ENCODE assay signal across 9 mouse cellular contexts in the genomic region with DNA sequence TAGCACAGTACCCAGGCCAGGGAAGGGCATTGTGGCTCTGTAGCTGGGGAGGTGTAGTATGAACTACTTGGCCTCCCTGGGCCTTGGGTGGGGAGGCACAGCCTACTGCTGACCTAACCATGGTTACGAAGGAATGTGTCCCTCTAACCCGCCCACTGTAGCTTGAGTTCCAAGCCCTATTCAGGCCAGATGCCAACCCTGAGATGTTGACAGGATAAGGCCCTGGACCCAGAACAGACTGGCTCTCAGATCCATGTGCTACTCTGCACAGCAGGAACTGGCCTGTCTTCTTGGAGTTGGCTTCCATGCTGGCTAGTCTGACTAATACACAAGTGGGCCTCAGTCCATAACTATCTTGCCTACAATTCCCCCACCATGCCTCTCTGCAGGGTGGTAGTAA. TPM values are rescaled to one million over a fixed set of nuclear protein-coding genes. Genes with fewer than 3 reads are reported as not detected.
DNase-seq lines count a peak whose midpoint lies in the region; ATAC-seq and TF ChIP-seq lines count a peak whose summit lies in the region.
"Had no signal": no experiment of that assay in that cellular context is flagged by ENCODE, and none has a peak within 500 bp of the region (broad histone marks: within the 10 kb centered on the region; RNA-seq: fewer than 3 reads in every experiment).

No protein-coding gene starts in this region.

- H3K36me3 ChIP-seq in forebrain, postnatal 0 days (ENCODE audit: insufficient read depth), result peaks cover 35% of the 10 kb centered on the region
- peaks cover 45% of the 10 kb centered on the region for H3K36me3 ChIP-seq in midbrain, embryonic 13.5 days

- no peak for TF ChIP-seq CTCF in forebrain, postnatal 0 days (IDR thresholded peaks at IDR 0.05; ENCODE audit: low read depth)

- ATAC-seq in cerebellum, adult (ENCODE audit: insufficient number of reproducible peaks, low FRiP score, low TSS enrichment), result peak; percentile 57
- peak; percentile 10 for ATAC-seq in forebrain, postnatal 0 days
- no peak for ATAC-seq in midbrain, embryonic 13.5 days

- H3K9ac ChIP-seq in forebrain, postnatal 0 days, result no peak overlapping the region
- H3K9ac ChIP-seq in midbrain, embryonic 13.5 days (replicated peaks), result peak overlapping the region; percentile 44
- H3K9ac ChIP-seq: liver, embryonic 14.5 days had no signal

- no peak overlapping the region for H3K4me2 ChIP-seq in forebrain, postnatal 0 days (ENCODE audit: low read depth)
- H3K4me2 ChIP-seq in midbrain, embryonic 13.5 days (replicated peaks), result peak overlapping the region; percentile 87

- 41% methylated on average over 2 of the region's 2 CpGs for WGBS in forebrain, postnatal 0 days
- WGBS in midbrain, embryonic 13.5 days, result 45% methylated on average over 2 of the region's 2 CpGs

- no peaks in the 10 kb centered on the region for H3K9me3 ChIP-seq in forebrain, postnatal 0 days (ENCODE audit: low read length)
- no peaks in the 10 kb centered on the region for H3K9me3 ChIP-seq in midbrain, embryonic 13.5 days

- H3K27ac ChIP-seq in forebrain, postnatal 0 days (ENCODE audit: low read depth, low read length), result no peak overlapping the region
- peak overlapping the region; percentile 78 for H3K27ac ChIP-seq in midbrain, embryonic 13.5 days
- H3K27ac ChIP-seq: liver, embryonic 14.5 days had no signal

- H3K4me1 ChIP-seq in forebrain, postnatal 0 days (ENCODE audit: insufficient read depth), result peaks cover 22% of the 10 kb centered on the region; the same call in 1 of the 2 replicates
- peaks cover 78% of the 10 kb centered on the region for H3K4me1 ChIP-seq in midbrain, embryonic 13.5 days (replicated peaks)

- no peak overlapping the region for H3K4me3 ChIP-seq in forebrain, postnatal 0 days (ENCODE audit: low read depth, low read length)
- H3K4me3 ChIP-seq in midbrain, embryonic 13.5 days (replicated peaks), result peak overlapping the region; percentile 8; the same call in 1 of the 2 replicates

- H3K27me3 ChIP-seq in forebrain, postnatal 0 days (ENCODE audit: insufficient read depth, low read length), result no peaks in the 10 kb centered on the region
- no peaks in the 10 kb centered on the region for H3K27me3 ChIP-seq in midbrain, embryonic 13.5 days

- DNase-seq in heart, adult 11 months, result peak; percentile 96
- DNase-seq in heart, adult 8-10 months (ENCODE audit: low spot score), result no peak
- DNase-seq in forebrain, postnatal 0 days, result no peak
- peak; percentile 80 for DNase-seq in kidney, adult 9 months
- DNase-seq in frontal cortex, adult 2 months (ENCODE audit: extremely low spot score in 1 of 2, low spot score in 1 of 2), result no peak
- DNase-seq in right cerebral cortex, postnatal 36 days (ENCODE audit: low spot score in 2 of 2), result no peak

RNA-seq across cellular contexts. Expression of a gene that starts 30.0 kb away (rescaled TPM):
- 10 to 100 TPM; 37.0 to 49.9 (median 42.1) TPM for total RNA-seq in heart, adult 8-10 months (2022)
- total RNA-seq in forebrain, postnatal 0 days (2014; rRNA removed), result 9.7 and 11.5 TPM in 2 replicates
- polyA plus RNA-seq in forebrain, postnatal 0 days (2015; fragmentation: Nextera tagmentation; extraction: Ambion mirVana), result 28.0 and 34.4 TPM in 2 replicates
- 25.9 and 28.6 TPM in 2 replicates for polyA plus RNA-seq in midbrain, embryonic 13.5 days (2015; fragmentation: Nextera tagmentation; extraction: Ambion mirVana)
- polyA plus RNA-seq in frontal cortex, adult 2 months (2012; rRNA removed), result 22.9 and 25.9 TPM in 2 replicates

RNA-seq across cellular contexts. Expression of a gene that starts 30.5 kb away (rescaled TPM):
- 100 to 1,000 TPM; 146 to 174 (median 157) TPM for total RNA-seq in heart, adult 8-10 months (2022)
- total RNA-seq in forebrain, postnatal 0 days (2014; rRNA removed), result 65.6 and 68.4 TPM in 2 replicates
- polyA plus RNA-seq in forebrain, postnatal 0 days (2015; fragmentation: Nextera tagmentation; extraction: Ambion mirVana), result 79.9 and 105 TPM in 2 replicates
- polyA plus RNA-seq in midbrain, embryonic 13.5 days (2015; fragmentation: Nextera tagmentation; extraction: Ambion mirVana), result 75.7 and 78.8 TPM in 2 replicates
- polyA plus RNA-seq in frontal cortex, adult 2 months (2012; rRNA removed), result 140 and 143 TPM in 2 replicates

RNA-seq across cellular contexts. Expression of a gene that starts 48.2 kb away (rescaled TPM):
- total RNA-seq in heart, adult 8-10 months (2022), result 10 to 100 TPM; 12.6 to 20.0 (median 16.2) TPM
- 103 and 120 TPM in 2 replicates for total RNA-seq in forebrain, postnatal 0 days (2014; rRNA removed)
- polyA plus RNA-seq in forebrain, postnatal 0 days (2015; fragmentation: Nextera tagmentation; extraction: Ambion mirVana), result 31.2 and 42.8 TPM in 2 replicates
- polyA plus RNA-seq in midbrain, embryonic 13.5 days (2015; fragmentation: Nextera tagmentation; extraction: Ambion mirVana), result 109 and 111 TPM in 2 replicates
- 40.8 and 44.2 TPM in 2 replicates for polyA plus RNA-seq in frontal cortex, adult 2 months (2012; rRNA removed)

RNA-seq across cellular contexts. Expression of a gene that starts 48.3 kb away (rescaled TPM):
- total RNA-seq in heart, adult 8-10 months (2022), result 100 to 1,000 TPM; 184 to 210 (median 190) TPM
- total RNA-seq in forebrain, postnatal 0 days (2014; rRNA removed), result 25.5 and 43.0 TPM in 2 replicates
- polyA plus RNA-seq in forebrain, postnatal 0 days (2015; fragmentation: Nextera tagmentation; extraction: Ambion mirVana), result 69.9 and 75.9 TPM in 2 replicates
- polyA plus RNA-seq in midbrain, embryonic 13.5 days (2015; fragmentation: Nextera tagmentation; extraction: Ambion mirVana), result 63.1 and 66.5 TPM in 2 replicates
- polyA plus RNA-seq in frontal cortex, adult 2 months (2012; rRNA removed), result 181 and 196 TPM in 2 replicates

Comparison
In these comparisons a context has a peak if more than half of its experiments do, and no peak if none do; other contexts are left out.
1. DNase-seq: peak in heart, adult 11 months (single experiment) and kidney, adult 9 months (single experiment); none in heart, adult 8-10 months (single experiment), forebrain, postnatal 0 days (single experiment), frontal cortex, adult 2 months (0 of 2) and right cerebral cortex, postnatal 36 days (0 of 2).